Mouse (Mus musculus) limb, embryonic 14.5 days (tissue): Measurements from ENCODE around the gene Nf2. TPM values are rescaled to one million over a fixed set of nuclear protein-coding genes. Genes with fewer than 3 reads are reported as not detected.
A peak's percentile ranks its signal among the peaks of the same experiment; 100 is the strongest.

Experiments used
- ATAC-seq: fragments of 200-750 bp; cut with Nextera tagmentation; 2 replicates; pipeline ENCODE4 v1.8.0; 2017; ENCODE audit warnings: low read depth, moderate number of reproducible peaks, moderate TSS enrichment; ENCODE audit not compliant: low FRiP score
- DNase-seq: peaks from one replicate; pipeline ENCODE4 v3.0.0-alpha.2; 2015; ENCODE audit warnings: low spot score
- H3K27ac ChIP-seq: fragments of 300-500 bp; sonication (generic); replicated peaks from 2 replicates; pipeline ENCODE4 v1.5.1; 2014; ENCODE audit warnings: low read depth, mild to moderate bottlenecking, low read length, moderate library complexity, mixed read lengths
- H3K27me3 ChIP-seq: fragments of 300-500 bp; sonication (generic); 2 replicates; pipeline ENCODE4 v1.6.1; 2014; ENCODE audit warnings: low read length, mixed read lengths; ENCODE audit not compliant: control insufficient read depth, insufficient read depth
- H3K36me3 ChIP-seq: fragments of 300-500 bp; sonication (generic); 2 replicates; pipeline ENCODE4 v1.6.1; 2014; ENCODE audit warnings: mild to moderate bottlenecking, low read length, moderate library complexity, mixed read lengths; ENCODE audit not compliant: control insufficient read depth, insufficient read depth
- H3K4me1 ChIP-seq: fragments of 300-500 bp; sonication (generic); 2 replicates; pipeline ENCODE4 v1.6.1; 2014; ENCODE audit warnings: antibody characterized with exemption, low read length, mixed read lengths; ENCODE audit not compliant: control insufficient read depth, insufficient read depth
- H3K4me2 ChIP-seq: fragments of 300-500 bp; sonication (generic); replicated peaks from 2 replicates; pipeline ENCODE4 v1.6.1; 2014; ENCODE audit warnings: low read depth, mild to moderate bottlenecking, low read length, moderate library complexity; ENCODE audit not compliant: severe bottlenecking
- H3K4me3 ChIP-seq: fragments of 300-500 bp; sonication (generic); replicated peaks from 2 replicates; pipeline ENCODE4 v1.5.1; 2014; ENCODE audit warnings: low read length
- H3K9ac ChIP-seq: fragments of 300-500 bp; sonication (generic); 2 replicates; pipeline ENCODE4 v1.6.1; 2014; ENCODE audit warnings: mild to moderate bottlenecking, low read depth, low read length, moderate library complexity; ENCODE audit not compliant: severe bottlenecking
- H3K9me3 ChIP-seq: fragments of 300-500 bp; sonication (generic); 2 replicates; pipeline ENCODE4 v1.6.1; 2016; ENCODE audit warnings: low read length; ENCODE audit not compliant: control insufficient read depth
- POLR2A ChIP-seq: fragments of 200-500 bp; IDR thresholded peaks from 2 replicates; pipeline ENCODE4 v1.8.0; 2012; ENCODE audit warnings: inconsistent platforms, mild to moderate bottlenecking, moderate library complexity, borderline replicate concordance; ENCODE audit not compliant: insufficient read depth, insufficient read length; ENCODE audit errors: extremely low read depth
- WGBS: fragments of 180-500 bp; shearing (Covaris S2); extraction: QIAGEN DNeasy Blood & Tissue Kit; methylation state at CpG from one replicate; pipeline ENCODE4 v1.1.7; 2014; 5-methylcytosine and 5-hydroxymethylcytosine counted together
- polyA plus RNA-seq, 2 experiments: library from polyadenylated mRNA; depleted of rRNA in 1 of 2; stranded (reverse) in 1 of 2; unstranded in 1 of 2; fragments of >200 nt; fragmentation: Nextera tagmentation in 1 of 2; extraction: Ambion mirVana in 1 of 2; gene quantifications; 2 replicates each; pipeline versions ENCODE4 v1.2.1 to v1.2.3; 2012 to 2014

Gene Nf2
- polyA plus RNA-seq, 2 experiments, result 37.7 to 64.9 TPM

DNA sequence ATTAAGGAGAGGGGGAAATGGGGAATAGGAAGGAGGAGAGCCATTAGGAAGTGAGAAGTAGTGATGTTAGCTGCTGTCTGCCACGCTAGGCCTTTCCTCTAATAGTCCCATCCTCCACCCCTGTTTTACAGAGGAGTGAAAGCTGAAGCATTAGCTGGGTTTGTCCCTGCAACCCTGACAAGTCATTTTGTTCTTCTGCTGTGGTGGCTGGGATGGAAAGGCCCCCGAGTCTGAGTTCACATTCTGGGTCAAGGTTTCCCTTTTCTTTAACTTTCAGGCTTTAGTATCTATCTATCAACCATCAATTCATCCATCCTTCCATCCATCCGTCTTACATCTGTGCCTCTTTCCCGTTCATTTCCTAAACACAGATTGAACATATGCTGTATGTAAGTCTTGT, 31.8 kb upstream of the Nf2 start:
- Histone ChIP-seq H3K4me1 (no peaks in the 10 kb centered on the region; the same call in 1 of the 2 replicates), H3K36me3 (peaks cover 18% of the 10 kb centered on the region), H3K27me3 (no peaks in the 10 kb centered on the region), H3K9me3 (no peaks in the 10 kb centered on the region), H3K27ac (no peak overlapping the region), H3K9ac (no peak overlapping the region), H3K4me2 (no peak overlapping the region), H3K4me3 (no peak overlapping the region)
- TF ChIP-seq POLR2A, result no peak
- no peak for ATAC-seq
- WGBS, result 79% methylated on average over 4 of the region's 4 CpGs
- DNase-seq, result no peak

DNA sequence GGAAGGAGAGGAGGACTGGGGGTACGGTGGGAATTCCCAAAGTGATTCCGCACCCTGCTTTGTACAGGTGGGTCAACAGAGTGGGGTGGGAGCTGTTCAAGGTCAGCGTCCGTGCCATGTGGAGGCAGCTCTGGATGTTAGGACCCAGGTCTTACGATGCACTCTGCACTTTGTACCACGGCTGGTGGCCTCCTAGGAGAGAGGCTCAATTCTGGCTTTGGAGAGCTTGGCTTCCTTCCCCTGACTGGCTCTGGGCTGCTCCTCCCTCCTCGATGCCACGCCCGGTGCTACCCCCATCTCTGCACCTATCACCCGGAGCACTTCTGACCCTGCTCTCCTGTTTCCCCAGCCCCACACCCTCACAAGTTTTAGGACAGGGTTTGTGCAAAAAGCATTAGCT, 25.2 kb upstream of the Nf2 start:
- H3K4me1 ChIP-seq, result 0 out of 2 replicates have a peak, but pooled peaks cover 4% of the 10 kb centered on the region
- peaks cover 5% of the 10 kb centered on the region; the same call in 1 of the 2 replicates for H3K36me3 ChIP-seq
- TF ChIP-seq POLR2A, result no peak
- H3K27ac ChIP-seq, result no peak overlapping the region
- H3K4me3 ChIP-seq, result peak overlapping the region; percentile 73
- 1% methylated on average over 10 of the region's 10 CpGs for WGBS
- ATAC-seq (no peak), DNase-seq (no peak)
- no peaks in the 10 kb centered on the region for H3K27me3 ChIP-seq
- H3K9ac ChIP-seq, result peak overlapping the region; percentile 68
- H3K4me2 ChIP-seq, result peak overlapping the region; percentile 71
- H3K9me3 ChIP-seq, result no peaks in the 10 kb centered on the region

DNA sequence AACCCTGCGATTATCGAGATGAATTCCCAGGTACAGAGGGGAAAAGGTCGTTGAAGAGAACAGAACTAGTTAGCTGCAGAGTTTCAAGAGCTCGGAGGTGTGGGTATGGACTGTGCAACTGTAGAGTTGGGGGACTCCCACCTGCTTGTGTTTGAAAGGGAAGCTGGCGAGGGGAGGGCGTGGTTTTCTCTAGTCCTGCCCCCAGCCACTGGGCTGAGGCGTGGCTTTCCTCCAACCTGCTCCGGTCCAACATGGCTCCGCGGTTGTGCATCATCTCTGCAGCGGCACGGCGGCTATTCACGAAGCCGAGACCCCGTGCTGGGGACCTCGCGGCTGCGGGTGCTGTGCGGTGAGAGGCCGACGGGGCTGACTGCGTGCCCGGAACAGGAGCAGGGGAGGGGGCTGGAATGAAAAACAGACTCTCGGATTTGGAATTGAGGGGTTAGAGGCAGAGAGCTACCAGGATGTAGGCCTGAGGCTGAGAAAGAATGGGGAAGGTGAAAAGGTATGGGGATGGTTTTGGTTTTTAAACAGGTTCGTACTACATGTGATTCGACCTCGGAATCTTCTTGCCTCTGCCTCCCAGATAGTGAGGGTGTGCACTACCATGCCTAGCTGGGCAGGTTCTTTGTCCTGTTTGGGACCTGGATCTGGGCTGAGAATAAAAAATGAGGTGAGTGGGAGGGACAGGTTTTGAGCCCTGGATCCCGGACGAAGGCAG, 24.6 kb upstream of the Nf2 start, which contains the start of gene Nipsnap1:
TSS of gene Nipsnap1 (plus strand) at position 197 of the 721 bp plus-strand sequence.
- Histone ChIP-seq H3K9me3 (no peaks in the 10 kb centered on the region), H3K4me2 (peak within 1 kb of the TSS; percentile 71), H3K4me1 (0 out of 2 replicates have a peak, but pooled peaks cover 4% of the 10 kb centered on the region), H3K27me3 (no peaks in the 10 kb centered on the region), H3K4me3 (peak within 1 kb of the TSS; percentile 73), H3K9ac (peak within 1 kb of the TSS; percentile 68), H3K36me3 (peaks cover 5% of the 10 kb centered on the region; the same call in 1 of the 2 replicates), H3K27ac (peak within 1 kb of the TSS; percentile 59)
- TF ChIP-seq POLR2A, result 0 out of 2 replicates have a peak, but pooled peaks have one; percentile 40
- ATAC-seq (peak; percentile 91), DNase-seq (peak; percentile 90)
- under 1% methylated on average over 30 of the region's 30 CpGs for WGBS

DNA sequence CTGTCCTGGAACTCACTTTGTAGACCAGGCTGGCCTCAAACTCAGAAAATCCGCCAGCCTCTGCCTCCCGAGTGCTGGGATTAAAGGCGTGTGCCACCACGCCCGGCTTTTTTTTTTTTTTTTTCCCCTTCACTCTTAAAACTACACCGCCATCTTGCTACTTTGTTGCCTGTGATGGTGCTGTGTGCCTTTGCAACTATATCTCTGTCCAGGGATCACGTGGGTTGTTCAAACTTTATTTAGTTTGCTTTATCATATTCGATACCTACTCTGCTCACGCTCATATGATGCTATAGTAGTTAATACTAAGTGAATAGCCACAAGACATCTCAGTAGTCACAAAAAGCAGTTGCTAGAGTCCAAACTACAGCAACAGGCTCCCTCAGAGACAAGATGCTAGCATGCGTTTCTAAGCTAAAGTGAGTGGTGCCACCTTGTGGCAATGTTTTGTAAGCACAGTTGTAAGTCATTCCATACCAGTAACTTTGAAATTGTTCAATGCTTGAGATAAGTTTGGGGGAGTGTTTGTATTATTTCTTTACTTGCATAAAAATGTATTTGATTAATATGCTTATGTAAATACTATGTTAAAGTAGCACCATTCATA, 16.4 kb upstream of the Nf2 start:
- H3K9ac ChIP-seq, result no peak overlapping the region
- H3K4me2 ChIP-seq, result no peak overlapping the region
- peak; percentile 89 for DNase-seq
- WGBS, result 34% methylated on average over 10 of the region's 10 CpGs
- no peak for TF ChIP-seq POLR2A
- peaks cover 10% of the 10 kb centered on the region; the same call in 1 of the 2 replicates for H3K4me1 ChIP-seq
- H3K36me3 ChIP-seq, result no peaks in the 10 kb centered on the region
- no peaks in the 10 kb centered on the region for H3K27me3 ChIP-seq
- H3K9me3 ChIP-seq, result no peaks in the 10 kb centered on the region
- ATAC-seq, result no peak
- no peak overlapping the region for H3K27ac ChIP-seq
- H3K4me3 ChIP-seq, result no peak overlapping the region

DNA sequence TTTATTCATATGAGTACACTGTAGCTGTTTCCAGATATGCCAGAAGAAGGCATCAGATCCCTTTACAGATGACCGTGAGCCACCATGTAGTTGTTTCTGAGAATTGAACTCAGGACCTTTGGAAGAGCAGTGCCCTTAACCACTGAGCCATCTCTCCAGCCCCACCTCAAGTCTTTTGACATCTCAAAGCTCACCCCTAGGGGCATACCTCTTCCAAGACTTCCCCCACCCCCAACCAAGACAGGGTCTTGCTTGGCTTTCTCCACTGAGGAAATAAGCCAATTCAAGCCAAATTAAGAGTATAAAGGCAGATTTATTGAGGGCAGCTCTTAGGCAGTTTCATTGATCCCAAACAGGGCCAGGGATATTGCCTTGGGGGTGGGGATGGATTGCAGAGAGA, 13.4 kb upstream of the Nf2 start:
- ATAC-seq, result no peak
- no peak for TF ChIP-seq POLR2A
- H3K27ac ChIP-seq, result no peak overlapping the region

More for the DNA sequence above, 13.4 kb upstream of the Nf2 start:
- H3K9ac ChIP-seq, result no peak overlapping the region
- no peaks in the 10 kb centered on the region for H3K36me3 ChIP-seq
- H3K27me3 ChIP-seq, result no peaks in the 10 kb centered on the region
- H3K9me3 ChIP-seq, result no peaks in the 10 kb centered on the region
- no peak overlapping the region for H3K4me2 ChIP-seq
- H3K4me1 ChIP-seq, result peaks cover 10% of the 10 kb centered on the region; the same call in 1 of the 2 replicates
- WGBS, result 92% methylated on average over 1 of the region's 1 CpGs
- H3K4me3 ChIP-seq, result no peak overlapping the region
- DNase-seq, result no peak
